Mouse (Mus musculus): Measurements from ENCODE around the gene Stambpl1. TPM values are rescaled to one million over a fixed set of nuclear protein-coding genes. Genes with fewer than 3 reads are reported as not detected.

Stambpl1 gene
- polyA plus RNA-seq, 1 experiment: 30.3 TPM

DNA sequence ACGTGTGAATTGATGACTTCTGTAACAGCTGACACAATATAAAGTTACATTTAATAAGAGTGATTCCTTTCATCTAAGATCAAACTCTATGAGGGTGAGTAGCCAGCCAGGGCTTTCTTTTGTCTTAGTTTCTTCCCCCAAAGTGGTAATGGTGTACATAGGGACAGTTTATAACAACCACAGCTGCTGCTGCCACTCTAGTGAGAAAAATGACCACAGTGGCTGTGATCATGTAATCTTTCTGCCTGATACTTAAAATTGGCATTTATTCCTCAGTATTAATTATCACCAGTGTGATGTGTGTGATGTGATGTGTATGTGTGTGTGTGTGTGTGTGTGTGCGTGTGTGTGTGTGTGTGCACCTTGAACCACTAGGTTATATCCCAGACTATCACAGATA, 59.9 kb downstream of the Stambpl1 start:
- H3K27ac ChIP-seq (ENCODE audit: insufficient read depth, low read depth, low read length): no peak overlapping the region
- peaks cover 41% of the 10 kb centered on the region for H3K4me1 ChIP-seq (ENCODE audit: control insufficient read depth, insufficient read depth, low read length)
- no peak overlapping the region for H3K4me3 ChIP-seq (ENCODE audit: insufficient read depth, low read length)
- TF ChIP-seq CTCF (IDR thresholded peaks at IDR 0.05; ENCODE audit: low read depth, low read length): no peak

- H3K27ac ChIP-seq (ENCODE audit: insufficient read depth, low read depth, low read length): no peak overlapping the region
- TF ChIP-seq CTCF (IDR thresholded peaks at IDR 0.05; ENCODE audit: low read depth, low read length) (no peak), POLR2A (IDR thresholded peaks at IDR 0.05; ENCODE audit: borderline replicate concordance, low read depth, low read length) (no peak)
- H3K4me3 ChIP-seq (ENCODE audit: insufficient read depth, low read length): no peak overlapping the region
- peaks cover 38% of the 10 kb centered on the region for H3K4me1 ChIP-seq (ENCODE audit: control insufficient read depth, insufficient read depth, low read length)
Measured at GRCm38 (mm10) chr19:34252450-34252849, 60.4 kb downstream of the Stambpl1 start.

DNA sequence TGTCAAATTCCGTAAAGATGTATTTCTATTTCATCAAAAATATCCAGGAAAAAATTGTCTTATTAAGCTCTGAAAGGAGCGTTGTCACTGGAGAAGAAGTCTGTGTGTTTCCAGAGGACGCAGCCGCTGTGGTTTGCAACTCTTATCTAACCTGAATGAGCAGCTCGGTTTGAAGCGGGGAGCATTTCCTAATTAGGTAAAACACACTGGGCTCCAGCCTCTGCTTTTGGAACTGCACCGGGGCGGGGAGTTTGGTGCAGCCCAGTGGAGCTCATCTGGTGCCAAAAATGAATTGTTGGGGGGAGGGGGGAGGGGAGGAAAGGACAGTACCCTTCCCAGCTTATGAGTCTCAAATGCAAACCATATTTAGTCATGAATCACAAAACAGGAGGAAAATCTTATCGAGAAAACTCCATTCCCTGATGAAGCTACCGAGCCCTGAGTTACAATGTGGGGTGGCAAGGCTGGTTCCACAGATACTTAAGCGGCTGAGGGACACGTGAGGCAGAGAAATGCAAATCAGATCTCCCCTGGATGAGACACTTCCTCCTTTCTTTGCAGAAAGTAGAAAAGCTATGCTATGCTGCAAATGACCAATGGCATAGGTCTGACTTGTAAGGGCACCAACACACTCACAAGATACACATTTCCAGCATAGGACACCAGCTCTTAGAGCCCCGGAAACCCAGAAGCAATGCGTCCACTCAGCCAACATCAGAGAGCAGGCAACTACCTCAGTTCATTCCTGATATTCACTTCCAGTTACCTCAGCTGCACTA, 62.3 kb downstream of the Stambpl1 start:
- Histone ChIP-seq H3K27ac (ENCODE audit: insufficient read depth, low read depth, low read length) (peak overlapping the region; percentile 13; the same call in 1 of the 2 replicates), H3K4me1 (ENCODE audit: control insufficient read depth, insufficient read depth, low read length) (peaks cover 28% of the 10 kb centered on the region), H3K4me3 (ENCODE audit: insufficient read depth, low read length) (0 out of 2 replicates have a peak overlapping the region, but pooled peaks have one; percentile 6)
- TF ChIP-seq CTCF (IDR thresholded peaks at IDR 0.05; ENCODE audit: low read depth, low read length): no peak
- TF ChIP-seq POLR2A (IDR thresholded peaks at IDR 0.05; ENCODE audit: borderline replicate concordance, low read depth, low read length): no peak

DNA sequence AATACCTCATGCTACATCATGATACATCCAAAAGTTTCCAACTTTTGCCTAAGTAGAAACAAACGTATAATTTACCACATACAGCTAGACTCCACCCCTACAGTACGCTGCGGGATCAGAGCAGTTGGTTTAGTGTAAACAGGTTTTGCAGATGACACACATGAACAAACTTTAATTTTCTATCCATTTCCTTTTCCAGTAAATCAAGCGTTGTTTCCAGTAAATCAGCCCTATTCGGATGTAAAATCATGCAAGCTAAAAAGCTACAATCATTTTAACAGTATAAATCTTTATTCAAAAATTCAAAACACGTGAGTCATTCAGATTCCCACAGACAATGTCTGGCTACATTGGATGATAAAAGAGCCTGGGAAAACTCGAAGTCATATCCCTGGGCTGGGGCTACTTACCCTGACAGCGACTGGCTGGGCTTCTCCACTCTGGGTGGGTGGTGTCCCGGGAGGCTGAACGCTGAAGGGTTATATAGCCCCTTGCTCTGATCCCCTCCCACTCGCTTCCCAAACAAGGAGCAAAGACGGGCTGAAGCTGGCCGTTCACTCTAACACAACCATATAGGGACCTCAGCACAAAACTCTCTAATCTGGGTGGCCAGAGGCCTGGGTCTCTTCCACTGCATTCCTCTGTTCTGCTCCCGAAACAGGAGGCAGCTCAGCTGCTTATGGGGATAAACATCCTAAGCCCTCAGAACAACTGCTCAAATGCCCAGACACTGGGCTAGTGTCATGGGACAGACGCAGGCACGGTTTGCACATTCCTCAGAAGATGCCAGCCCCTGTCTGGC, 63.1 kb downstream of the Stambpl1 start, which contains the start of gene Acta2:
Gene Acta2 (minus strand): TSS at position 711 of the 802 bp plus-strand sequence.
- no peak within 1 kb of the TSS for H3K27ac ChIP-seq (ENCODE audit: insufficient read depth, low read depth, low read length)
- peaks cover 31% of the 10 kb centered on the region for H3K4me1 ChIP-seq (ENCODE audit: control insufficient read depth, insufficient read depth, low read length)
- H3K4me3 ChIP-seq (ENCODE audit: insufficient read depth, low read length): no peak within 1 kb of the TSS
- no peak for TF ChIP-seq CTCF (IDR thresholded peaks at IDR 0.05; ENCODE audit: low read depth, low read length)
- TF ChIP-seq POLR2A (IDR thresholded peaks at IDR 0.05; ENCODE audit: borderline replicate concordance, low read depth, low read length): no peak

DNA sequence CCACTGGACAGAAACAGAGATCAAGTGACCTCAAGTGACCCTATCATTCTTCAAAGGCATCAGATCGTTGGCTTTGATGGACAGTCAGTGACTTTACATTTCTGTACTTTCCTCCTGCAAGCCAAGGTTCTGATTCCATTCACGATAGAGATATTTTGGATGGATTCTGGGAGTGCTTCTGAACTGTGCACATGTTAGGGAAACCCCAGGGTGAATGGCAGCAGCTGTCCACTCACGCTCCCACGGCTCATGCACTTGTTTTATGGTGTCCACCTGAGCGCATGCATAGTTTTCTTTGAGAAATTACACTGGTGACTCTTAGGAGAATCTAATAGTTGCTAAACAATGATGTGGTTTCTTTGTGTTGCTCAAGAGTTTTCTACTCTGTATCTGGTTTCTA, 64.1 kb downstream of the Stambpl1 start:
- Histone ChIP-seq H3K4me3 (ENCODE audit: insufficient read depth, low read length) (no peak overlapping the region), H3K27ac (ENCODE audit: insufficient read depth, low read depth, low read length) (no peak overlapping the region), H3K4me1 (ENCODE audit: control insufficient read depth, insufficient read depth, low read length) (peaks cover 41% of the 10 kb centered on the region)
- no peak for TF ChIP-seq POLR2A (IDR thresholded peaks at IDR 0.05; ENCODE audit: borderline replicate concordance, low read depth, low read length)

DNA sequence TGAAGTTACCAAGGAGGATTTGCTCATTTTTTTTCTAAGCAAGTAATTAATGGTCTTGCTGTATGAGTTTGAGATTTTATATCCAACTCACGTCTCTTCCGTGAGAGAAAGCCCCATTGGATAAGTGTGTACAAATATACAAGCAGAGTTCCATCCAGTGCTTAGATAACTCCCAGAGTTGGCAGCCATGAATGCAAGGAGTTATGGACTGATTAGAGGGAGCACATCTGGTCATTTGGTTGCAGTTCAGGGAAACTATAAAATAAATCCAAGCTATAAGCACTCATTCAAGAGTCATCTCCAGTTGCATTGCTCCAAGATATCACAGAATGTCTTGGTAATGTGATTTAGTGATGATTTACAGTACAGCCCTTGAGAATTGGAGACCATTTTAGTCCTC, 64.9 kb downstream of the Stambpl1 start:
- TF ChIP-seq CTCF (IDR thresholded peaks at IDR 0.05; ENCODE audit: low read depth, low read length) (no peak), POLR2A (IDR thresholded peaks at IDR 0.05; ENCODE audit: borderline replicate concordance, low read depth, low read length) (no peak)
- peaks cover 45% of the 10 kb centered on the region for H3K4me1 ChIP-seq (ENCODE audit: control insufficient read depth, insufficient read depth, low read length)
- H3K4me3 ChIP-seq (ENCODE audit: insufficient read depth, low read length): no peak overlapping the region
- no peak overlapping the region for H3K27ac ChIP-seq (ENCODE audit: insufficient read depth, low read depth, low read length)

DNA sequence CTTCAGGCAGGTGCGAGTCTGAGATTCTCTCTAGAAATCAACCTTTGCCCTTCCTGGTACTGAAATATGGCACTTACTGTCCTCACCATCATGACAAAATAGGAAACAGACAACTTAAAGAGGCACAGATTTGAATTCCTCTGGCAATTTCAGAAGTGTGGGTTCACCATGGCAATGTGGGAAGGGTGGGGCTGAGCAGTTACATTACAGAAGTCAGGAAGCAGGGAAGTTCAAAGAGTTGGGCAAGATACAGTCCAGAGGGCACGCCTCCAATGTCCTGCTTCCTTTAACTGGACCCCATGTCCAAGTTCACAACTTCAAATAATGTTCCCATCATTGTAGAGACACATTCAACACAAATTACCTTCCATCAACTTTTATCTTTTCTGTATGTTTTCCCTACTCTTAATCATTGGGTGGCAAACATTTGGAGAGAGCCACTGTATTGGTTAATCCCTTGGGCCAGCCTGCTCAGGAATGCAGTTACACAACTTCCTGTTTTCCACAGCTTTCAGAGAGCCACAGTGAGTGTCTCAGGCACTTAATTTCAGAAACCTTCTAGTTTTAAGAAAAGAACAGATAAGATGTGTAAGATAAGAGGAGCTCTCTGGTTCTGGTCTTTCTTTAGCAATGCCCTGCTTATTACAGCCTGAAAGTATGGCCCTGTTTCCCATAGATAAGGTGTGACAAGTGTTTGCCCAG, 70.4 kb downstream of the Stambpl1 start:
- H3K27ac ChIP-seq (ENCODE audit: insufficient read depth, low read depth, low read length): peak overlapping the region; percentile 88

GRCm38 (mm10) chr19:34265604-34266193, 73.7 kb downstream of the Stambpl1 start:
- Histone ChIP-seq H3K4me1 (ENCODE audit: control insufficient read depth, insufficient read depth, low read length) (peaks cover 31% of the 10 kb centered on the region), H3K4me3 (ENCODE audit: insufficient read depth, low read length) (no peak overlapping the region), H3K27ac (ENCODE audit: insufficient read depth, low read depth, low read length) (no peak overlapping the region)
- TF ChIP-seq CTCF (IDR thresholded peaks at IDR 0.05; ENCODE audit: low read depth, low read length) (no peak), POLR2A (IDR thresholded peaks at IDR 0.05; ENCODE audit: borderline replicate concordance, low read depth, low read length) (no peak)

More for the DNA sequence above, 70.4 kb downstream of the Stambpl1 start:
- no peak overlapping the region for H3K4me3 ChIP-seq (ENCODE audit: insufficient read depth, low read length)
- H3K4me1 ChIP-seq (ENCODE audit: control insufficient read depth, insufficient read depth, low read length): peaks cover 37% of the 10 kb centered on the region
- TF ChIP-seq POLR2A (IDR thresholded peaks at IDR 0.05; ENCODE audit: borderline replicate concordance, low read depth, low read length) (no peak), CTCF (IDR thresholded peaks at IDR 0.05; ENCODE audit: low read depth, low read length) (no peak)

- no peak overlapping the region for H3K4me3 ChIP-seq (ENCODE audit: insufficient read depth, low read length)
Measured at GRCm38 (mm10) chr19:34268991-34269390, 77.0 kb downstream of the Stambpl1 start.

More at GRCm38 (mm10) chr19:34268991-34269390, 77.0 kb downstream of the Stambpl1 start:
- Histone ChIP-seq H3K27ac (ENCODE audit: insufficient read depth, low read depth, low read length) (no peak overlapping the region), H3K4me1 (ENCODE audit: control insufficient read depth, insufficient read depth, low read length) (peaks cover 10% of the 10 kb centered on the region)
- TF ChIP-seq CTCF (IDR thresholded peaks at IDR 0.05; ENCODE audit: low read depth, low read length) (no peak), POLR2A (IDR thresholded peaks at IDR 0.05; ENCODE audit: borderline replicate concordance, low read depth, low read length) (no peak)

Measured in bone marrow macrophage, adult 2 months (primary cell).